Mouse (Mus musculus) stomach, postnatal 0 days (tissue): ENCODE data around the gene Mpz.
"Not testable (repeated sequence)": the region's sequence is repeated elsewhere in the genome, so short reads cannot be mapped to it uniquely, and the experiment has no call there.

Experiments used
- CTCF ChIP-seq: IDR thresholded peaks from 2 replicates; pipeline ENCODE4 v1.5.1; 2016; ENCODE audit warnings: antibody characterized with exemption, low read depth, mild to moderate bottlenecking, moderate library complexity
- EP300 ChIP-seq: optimal IDR thresholded peaks from 2 replicates; pipeline ENCODE3; 2016; ENCODE audit warnings: antibody characterized with exemption

- not testable (repeated sequence) for TF ChIP-seq EP300, CTCF
These were observed 7.5 kb upstream of the Mpz start for GRCm38 (mm10) chr1:171142981-171143380.
